Mouse (Mus musculus) stomach, adult 2 months (tissue): ENCODE results near the gene Prep. TPM values are rescaled to one million over a fixed set of nuclear protein-coding genes. Genes with fewer than 3 reads are reported as not detected.

Source experiments
- polyA plus RNA-seq: library from polyadenylated mRNA; depleted of rRNA; stranded (reverse); fragments of >200 nt; gene quantifications from 2 replicates; pipeline ENCODE4 v1.2.3, GENCODE M21; 2012; rRNA removed

The Prep gene
- polyA plus RNA-seq: 4.3 and 5.8 TPM in 2 replicates

DNA sequence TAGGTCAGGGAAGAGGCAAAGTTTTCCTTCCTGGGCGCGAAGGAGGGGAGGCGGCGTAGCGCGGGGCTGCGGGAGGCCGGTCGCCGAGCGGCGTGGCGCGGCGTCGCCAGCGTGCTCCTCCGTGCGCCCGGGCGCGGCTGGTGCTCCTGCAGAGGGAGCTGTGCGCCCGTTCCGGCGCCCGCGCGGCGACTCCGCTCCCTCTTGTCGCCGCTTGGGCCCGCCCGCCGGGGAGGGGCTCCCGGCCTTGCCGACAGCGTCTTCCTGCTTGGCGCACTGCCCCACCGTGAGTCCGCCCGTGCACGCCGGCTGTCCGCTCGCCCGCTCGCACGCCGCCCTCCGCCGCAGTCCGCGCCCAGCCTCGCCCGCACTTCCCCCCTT lies at the start of gene Prep:
Gene Prep, plus strand, starts transcription at position 273 of the 378 bp plus-strand sequence.

DNA sequence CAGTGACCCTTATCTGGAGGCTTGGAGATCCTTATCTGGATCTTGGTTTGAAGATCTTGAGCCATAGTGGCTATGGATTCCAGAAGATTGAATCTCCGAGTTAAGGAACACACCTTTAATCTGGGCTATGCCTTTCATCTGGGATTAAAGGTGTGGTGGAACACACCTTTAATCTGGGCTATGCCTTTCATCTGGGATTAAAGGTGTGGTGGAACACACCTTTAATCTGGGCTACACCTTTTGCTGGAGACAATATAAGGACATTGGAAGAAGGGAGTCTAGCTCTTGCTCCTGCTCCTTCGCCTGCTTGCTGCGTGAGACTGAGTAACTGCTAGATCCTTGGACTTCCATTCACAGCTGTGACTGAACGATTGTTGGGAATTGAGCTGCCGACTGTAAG lies 110.8 kb downstream of the Prep start, which contains the start of gene Popdc3:
Gene Popdc3, plus strand, starts transcription at position 301 of the 400 bp plus-strand sequence.

Other genes with a start within 250 kb of the Prep start
- gene Popdc3, start 110.9 kb downstream of the Prep start, polyA plus RNA-seq: 0.47 and 0.61 TPM in 2 replicates